Mouse (Mus musculus): Measurements from ENCODE around the gene Vpreb2. TPM values are rescaled to one million over a fixed set of nuclear protein-coding genes. Genes with fewer than 3 reads are reported as not detected.

Gene Vpreb2
- not detected in 2 replicates for polyA plus RNA-seq (2015; fragmentation: Nextera tagmentation; extraction: Ambion mirVana)

- H3K27me3 ChIP-seq, result no peaks in the 10 kb centered on the region
- no peaks in the 10 kb centered on the region for H3K4me1 ChIP-seq (replicated peaks)
- H3K36me3 ChIP-seq, result no peaks in the 10 kb centered on the region
- no peak for ATAC-seq (ENCODE audit: low FRiP score, low read depth)
- H3K9ac ChIP-seq, result no peak within 1 kb of the TSS
- H3K27ac ChIP-seq (replicated peaks), result no peak within 1 kb of the TSS
- 47% methylated on average over 1 of the region's 1 CpGs for WGBS
- no peak within 1 kb of the TSS for H3K4me3 ChIP-seq
- H3K4me2 ChIP-seq, result no peak within 1 kb of the TSS
- H3K9me3 ChIP-seq, result no peaks in the 10 kb centered on the region
Observed at GRCm38 (mm10) chr16:17980128-17980527, at the start of gene Vpreb2. Vpreb2 (plus strand) TSS chr16:17980428.

- Histone ChIP-seq H3K27ac (replicated peaks) (no peak overlapping the region), H3K36me3 (no peaks in the 10 kb centered on the region)
- WGBS, result 75% methylated on average over 5 of the region's 5 CpGs
Observed at GRCm38 (mm10) chr16:17931906-17932460, 48.2 kb upstream of the Vpreb2 start.

GRCm38 (mm10) chr16:17933594-17934444 is 46.4 kb upstream of the Vpreb2 start:
- 70% methylated on average over 9 of the region's 9 CpGs for WGBS
- no peak for ATAC-seq (ENCODE audit: low FRiP score, low read depth)
- Histone ChIP-seq H3K4me1 (replicated peaks) (peaks cover 2% of the 10 kb centered on the region), H3K4me3 (no peak overlapping the region), H3K27me3 (no peaks in the 10 kb centered on the region), H3K4me2 (no peak overlapping the region), H3K27ac (replicated peaks) (no peak overlapping the region), H3K9ac (no peak overlapping the region), H3K36me3 (no peaks in the 10 kb centered on the region), H3K9me3 (no peaks in the 10 kb centered on the region)

More at GRCm38 (mm10) chr16:17931906-17932460, 48.2 kb upstream of the Vpreb2 start:
- no peaks in the 10 kb centered on the region for H3K27me3 ChIP-seq
- H3K9ac ChIP-seq, result no peak overlapping the region
- peaks cover 8% of the 10 kb centered on the region for H3K4me1 ChIP-seq (replicated peaks)
- no peak overlapping the region for H3K4me2 ChIP-seq
- no peaks in the 10 kb centered on the region for H3K9me3 ChIP-seq
- ATAC-seq (ENCODE audit: low FRiP score, low read depth), result no peak
- H3K4me3 ChIP-seq, result no peak overlapping the region

GRCm38 (mm10) chr16:17934445-17934910 is 45.8 kb upstream of the Vpreb2 start:
- H3K4me1 ChIP-seq (replicated peaks), result no peaks in the 10 kb centered on the region
- no peaks in the 10 kb centered on the region for H3K27me3 ChIP-seq
- no peak overlapping the region for H3K9ac ChIP-seq
- no peak for ATAC-seq (ENCODE audit: low FRiP score, low read depth)
- no peak overlapping the region for H3K27ac ChIP-seq (replicated peaks)
- no peak overlapping the region for H3K4me3 ChIP-seq
- 71% methylated on average over 3 of the region's 3 CpGs for WGBS
- H3K4me2 ChIP-seq, result no peak overlapping the region
- H3K9me3 ChIP-seq, result no peaks in the 10 kb centered on the region
- no peaks in the 10 kb centered on the region for H3K36me3 ChIP-seq

- no peak overlapping the region for H3K4me2 ChIP-seq
- ATAC-seq (ENCODE audit: low FRiP score, low read depth), result no peak
- H3K27me3 ChIP-seq, result no peaks in the 10 kb centered on the region
- WGBS, result 82% methylated on average over 10 of the region's 10 CpGs
- no peak overlapping the region for H3K9ac ChIP-seq
- no peak overlapping the region for H3K27ac ChIP-seq (replicated peaks)
- no peaks in the 10 kb centered on the region for H3K36me3 ChIP-seq
- no peaks in the 10 kb centered on the region for H3K9me3 ChIP-seq
- no peaks in the 10 kb centered on the region for H3K4me1 ChIP-seq (replicated peaks)
- no peak overlapping the region for H3K4me3 ChIP-seq
Observed at GRCm38 (mm10) chr16:17936776-17937175, 43.5 kb upstream of the Vpreb2 start.

- no peak for ATAC-seq (ENCODE audit: low FRiP score, low read depth)
- H3K9me3 ChIP-seq, result no peaks in the 10 kb centered on the region
- H3K27me3 ChIP-seq, result no peaks in the 10 kb centered on the region
- H3K36me3 ChIP-seq, result no peaks in the 10 kb centered on the region
- no peak overlapping the region for H3K4me3 ChIP-seq
- H3K4me1 ChIP-seq (replicated peaks), result no peaks in the 10 kb centered on the region
- H3K4me2 ChIP-seq, result no peak overlapping the region
- no peak overlapping the region for H3K9ac ChIP-seq
- WGBS, result 87% methylated on average over 7 of the region's 7 CpGs
- H3K27ac ChIP-seq (replicated peaks), result no peak overlapping the region
Observed at GRCm38 (mm10) chr16:17938187-17938586, 42.0 kb upstream of the Vpreb2 start.

GRCm38 (mm10) chr16:17938821-17939220 is 41.4 kb upstream of the Vpreb2 start:
- no peak overlapping the region for H3K9ac ChIP-seq
- no peak overlapping the region for H3K4me3 ChIP-seq
- H3K4me2 ChIP-seq, result peak overlapping the region; percentile 11; the same call in 1 of the 2 replicates
- no peaks in the 10 kb centered on the region for H3K27me3 ChIP-seq
- no peaks in the 10 kb centered on the region for H3K36me3 ChIP-seq
- H3K4me1 ChIP-seq (replicated peaks), result no peaks in the 10 kb centered on the region
- WGBS, result 9% methylated on average over 7 of the region's 7 CpGs
- peak; percentile 68 for ATAC-seq (ENCODE audit: low FRiP score, low read depth)
- H3K9me3 ChIP-seq, result no peaks in the 10 kb centered on the region
- no peak overlapping the region for H3K27ac ChIP-seq (replicated peaks)

- Histone ChIP-seq H3K9me3 (no peaks in the 10 kb centered on the region), H3K9ac (no peak overlapping the region), H3K36me3 (no peaks in the 10 kb centered on the region), H3K4me2 (peak overlapping the region; percentile 11; the same call in 1 of the 2 replicates), H3K27me3 (no peaks in the 10 kb centered on the region), H3K4me3 (no peak overlapping the region), H3K4me1 (replicated peaks) (no peaks in the 10 kb centered on the region), H3K27ac (replicated peaks) (no peak overlapping the region; the same call in 1 of the 2 replicates)
- peak; percentile 56; the same call in 1 of the 2 replicates for ATAC-seq (ENCODE audit: low FRiP score, low read depth)
- WGBS, result 40% methylated on average over 9 of the region's 9 CpGs
Observed at GRCm38 (mm10) chr16:17939255-17939751, 40.9 kb upstream of the Vpreb2 start.

GRCm38 (mm10) chr16:17943466-17943865 is 36.8 kb upstream of the Vpreb2 start:
- Histone ChIP-seq H3K4me3 (no peak overlapping the region), H3K9me3 (no peaks in the 10 kb centered on the region), H3K4me2 (no peak overlapping the region), H3K36me3 (no peaks in the 10 kb centered on the region), H3K27ac (replicated peaks) (no peak overlapping the region), H3K4me1 (replicated peaks) (no peaks in the 10 kb centered on the region), H3K9ac (no peak overlapping the region), H3K27me3 (no peaks in the 10 kb centered on the region)
- ATAC-seq (ENCODE audit: low FRiP score, low read depth), result no peak
- 73% methylated on average over 8 of the region's 8 CpGs for WGBS

- 56% methylated on average over 7 of the region's 7 CpGs for WGBS
- H3K27me3 ChIP-seq, result no peaks in the 10 kb centered on the region
- H3K27ac ChIP-seq (replicated peaks), result no peak overlapping the region
- no peak for ATAC-seq (ENCODE audit: low FRiP score, low read depth)
- H3K36me3 ChIP-seq, result no peaks in the 10 kb centered on the region
- H3K4me2 ChIP-seq, result no peak overlapping the region
- H3K9me3 ChIP-seq, result no peaks in the 10 kb centered on the region
- no peak overlapping the region for H3K9ac ChIP-seq
- H3K4me3 ChIP-seq, result no peak overlapping the region
- H3K4me1 ChIP-seq (replicated peaks), result no peaks in the 10 kb centered on the region
Observed at GRCm38 (mm10) chr16:17945081-17945831, 35.0 kb upstream of the Vpreb2 start.

GRCm38 (mm10) chr16:17949421-17949877 is 30.8 kb upstream of the Vpreb2 start:
- Histone ChIP-seq H3K27me3 (no peaks in the 10 kb centered on the region), H3K4me2 (no peak overlapping the region), H3K4me1 (replicated peaks) (no peaks in the 10 kb centered on the region), H3K4me3 (no peak overlapping the region), H3K36me3 (no peaks in the 10 kb centered on the region), H3K27ac (replicated peaks) (no peak overlapping the region), H3K9ac (no peak overlapping the region), H3K9me3 (no peaks in the 10 kb centered on the region)
- ATAC-seq (ENCODE audit: low FRiP score, low read depth), result peak; percentile 42; the same call in 1 of the 2 replicates
- 17% methylated on average over 2 of the region's 2 CpGs for WGBS
